In the genomic region with DNA sequence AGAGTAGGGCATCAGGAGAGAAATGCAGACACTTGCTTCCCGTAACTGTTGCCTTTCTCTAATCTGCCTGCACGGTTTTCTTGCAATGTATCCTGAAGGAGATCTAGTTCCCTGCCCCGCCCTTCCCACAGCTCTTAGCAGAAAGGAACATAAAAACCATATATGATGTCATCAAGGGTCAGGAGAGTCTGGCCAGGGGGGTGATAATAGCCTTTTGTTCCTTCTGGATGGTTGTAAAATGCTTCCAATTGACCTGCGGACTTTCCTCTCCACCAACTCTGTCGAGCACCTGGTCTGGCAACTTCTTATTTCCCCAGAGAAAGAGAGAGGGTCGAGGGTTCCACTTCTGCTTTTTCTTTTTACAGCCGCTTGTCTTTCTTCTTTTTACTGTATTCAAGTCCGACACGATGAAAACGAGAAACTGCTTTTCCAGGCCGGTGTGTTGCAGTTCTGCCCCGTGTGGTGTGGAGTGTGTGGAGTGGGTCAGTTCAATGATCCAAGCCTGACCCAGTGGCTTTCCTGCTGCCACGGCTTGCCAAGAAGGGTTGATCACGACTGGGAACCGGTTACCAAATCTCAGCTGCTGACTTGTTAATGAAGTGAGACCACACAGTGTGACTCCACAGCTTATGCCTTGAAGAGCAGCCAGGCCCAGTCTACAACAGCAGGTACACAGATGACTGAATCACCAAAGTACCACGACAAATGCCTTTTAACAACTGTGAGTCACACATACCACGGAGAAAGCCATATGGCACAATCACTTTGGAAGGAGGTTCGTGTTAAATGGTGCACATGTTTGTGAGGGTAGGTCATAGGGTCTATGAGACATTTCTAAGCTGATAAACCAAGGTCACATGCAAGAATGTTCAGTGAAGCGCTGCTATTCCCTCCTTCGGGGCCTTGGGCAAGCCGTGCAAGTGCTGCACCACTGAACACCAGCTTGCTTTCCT, we compare ENCODE assay signal across 10 mouse cellular contexts. TPM values are rescaled to one million over a fixed set of nuclear protein-coding genes. Genes with fewer than 3 reads are reported as not detected.
DNase-seq lines count a peak whose midpoint lies in the region; ATAC-seq lines count a peak whose summit lies in the region.
"Had no signal": no experiment of that assay in that cellular context is flagged by ENCODE, and none has a peak within 500 bp of the region (broad histone marks: within the 10 kb centered on the region; RNA-seq: fewer than 3 reads in every experiment).

No protein-coding gene starts in this region.

- H3K36me3 ChIP-seq in intestine, embryonic 14.5 days (ENCODE audit: control insufficient read depth, insufficient read depth, low read length), result no peaks in the 10 kb centered on the region

- no peak overlapping the region for H3K4me3 ChIP-seq in intestine, embryonic 14.5 days (ENCODE audit: low read depth, low read length)

- H3K4me2 ChIP-seq in intestine, embryonic 14.5 days (ENCODE audit: low read length), result peak overlapping the region; percentile 16; the same call in 1 of the 2 replicates
- H3K4me2 ChIP-seq: heart, embryonic 11.5 days had no signal

- 0 out of 2 replicates have a peak, but pooled peaks cover 5% of the 10 kb centered on the region for H3K4me1 ChIP-seq in intestine, embryonic 14.5 days (replicated peaks; ENCODE audit: control insufficient read depth, insufficient read depth, low read length)

- H3K27me3 ChIP-seq in intestine, embryonic 14.5 days (replicated peaks; ENCODE audit: control insufficient read depth, insufficient read depth, low read length), result no peaks in the 10 kb centered on the region

- 52% methylated on average over 21 of the region's 21 CpGs for WGBS in intestine, embryonic 14.5 days

- no peak overlapping the region for H3K9ac ChIP-seq in intestine, embryonic 14.5 days (ENCODE audit: low read length)

- H3K27ac ChIP-seq in intestine, embryonic 14.5 days (ENCODE audit: low read depth), result peak overlapping the region; percentile 73

- peak; percentile 64 for ATAC-seq in intestine, embryonic 14.5 days (replicated peaks; ENCODE audit: low FRiP score, low TSS enrichment, low read depth)
- ATAC-seq in megakaryocyte, adult 5-6 weeks (ENCODE audit: poor library complexity, severe bottlenecking), result peak; percentile 28

- H3K9me3 ChIP-seq in intestine, embryonic 14.5 days (ENCODE audit: control insufficient read depth, low read length), result no peaks in the 10 kb centered on the region

- DNase-seq in layer of hippocampus, adult 11-12 months (ENCODE audit: low spot score), result peak; percentile 59
- no peak for DNase-seq in layer of hippocampus, postnatal 25 days (ENCODE audit: extremely low spot score in 1 of 2, low spot score in 1 of 2)
- peak; percentile 27 for DNase-seq in NIH3T3 (ENCODE audit: low read depth)
- no peak for DNase-seq in intestine, embryonic 14.5 days (ENCODE audit: low spot score)
- no peak for DNase-seq in thymus, adult 18-20 months
- DNase-seq in right cerebral cortex, postnatal 14 days, result no peak
- no peak for DNase-seq in gastrocnemius, postnatal 4 days (ENCODE audit: low spot score in 2 of 2)
- DNase-seq: adrenal gland, adult 8-10 months had no signal

RNA-seq across cellular contexts. Expression of gene Blnk, which starts 1.4 kb away (rescaled TPM):
- total RNA-seq in layer of hippocampus, postnatal 25 days (2021), result 1 to 10 TPM; 5.5 to 6.6 TPM
- 17.8 and 21.5 TPM in 2 replicates for polyA plus RNA-seq in intestine, embryonic 14.5 days (2014; fragmentation: Nextera tagmentation; extraction: Ambion mirVana)
- 3.0 and 3.4 TPM in 2 replicates for total RNA-seq in megakaryocyte, adult 5-6 weeks (2015)
- total RNA-seq in megakaryocyte, adult 5-6 weeks (2017), result 1.9 and 2.4 TPM in 2 replicates
- total RNA-seq in gastrocnemius, postnatal 4 days (2021), result under 1 TPM; 0.78 to 0.93 TPM

RNA-seq across cellular contexts. Expression of gene Dntt, which starts 33.4 kb away (rescaled TPM):
- not detected for total RNA-seq in layer of hippocampus, postnatal 25 days (2021)
- polyA plus RNA-seq in intestine, embryonic 14.5 days (2014; fragmentation: Nextera tagmentation; extraction: Ambion mirVana), result not detected in 2 replicates
- 0.51 and 2.6 TPM in 2 replicates for total RNA-seq in megakaryocyte, adult 5-6 weeks (2015)
- 1.8 and 5.0 TPM in 2 replicates for total RNA-seq in megakaryocyte, adult 5-6 weeks (2017)
- under 1 TPM in 1 of 2 experiments, not detected in 1; 0.37 TPM for total RNA-seq in gastrocnemius, postnatal 4 days (2021)
- total RNA-seq: adrenal gland, adult 8-10 months had no signal
- polyA plus RNA-seq: heart, embryonic 11.5 days had no signal

Comparison
In these comparisons a context has a peak if more than half of its experiments do, and no peak if none do; other contexts are left out.
1. DNase-seq: peak in layer of hippocampus, adult 11-12 months (single experiment) and NIH3T3 (single experiment); none in layer of hippocampus, postnatal 25 days (0 of 2), intestine, embryonic 14.5 days (single experiment), thymus, adult 18-20 months (0 of 2), right cerebral cortex, postnatal 14 days (single experiment) and gastrocnemius, postnatal 4 days (0 of 2).